ENCODE assay signal across 27 mouse cellular contexts in the genomic region with DNA sequence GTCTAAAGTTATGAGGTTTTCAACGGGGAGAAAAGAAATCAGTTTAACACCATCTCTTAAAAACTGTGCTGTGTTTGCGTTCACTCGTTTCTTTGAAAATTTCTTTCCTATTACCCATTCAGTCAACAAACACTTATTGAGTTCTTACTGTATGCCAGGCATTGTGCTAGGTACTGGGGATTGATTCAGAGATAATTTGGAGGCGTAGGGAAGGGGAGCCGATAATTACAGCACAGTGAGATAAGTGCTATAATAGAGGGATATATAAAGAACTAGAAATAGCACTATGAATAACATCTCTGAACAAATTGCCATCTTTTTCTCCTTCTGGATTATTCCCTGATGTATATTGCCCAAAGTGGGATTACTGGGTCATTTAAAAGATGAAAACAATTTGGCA. TPM values are rescaled to one million over a fixed set of nuclear protein-coding genes. Genes with fewer than 3 reads are reported as not detected.
A peak's percentile ranks its signal among the peaks of the same experiment; 100 is the strongest.
DNase-seq lines count a peak whose midpoint lies in the region; ATAC-seq and TF ChIP-seq lines count a peak whose summit lies in the region.
"Had no signal": no experiment of that assay in that cellular context is flagged by ENCODE, and none has a peak within 500 bp of the region (broad histone marks: within the 10 kb centered on the region; RNA-seq: fewer than 3 reads in every experiment).

No protein-coding gene starts in this region.

- no peak for ATAC-seq in forebrain, embryonic 14.5 days
- ATAC-seq in forebrain, embryonic 12.5 days (ENCODE audit: low FRiP score) = no peak
- no peak for ATAC-seq in heart, embryonic 11.5 days (replicated peaks; ENCODE audit: insufficient number of reproducible peaks, low FRiP score, low TSS enrichment)
- ATAC-seq in forebrain, postnatal 0 days = peak; percentile 58; the same call in 1 of the 2 replicates
- no peak for ATAC-seq in erythroid progenitor cell, adult 5-6 weeks (replicated peaks; ENCODE audit: low FRiP score, poor library complexity, severe bottlenecking)
- ATAC-seq: intestine, postnatal 0 days; Patski had no signal

- no peak overlapping the region for H3K4me2 ChIP-seq in forebrain, embryonic 14.5 days (ENCODE audit: low read length)
- H3K4me2 ChIP-seq in forebrain, embryonic 12.5 days = no peak overlapping the region
- no peak overlapping the region for H3K4me2 ChIP-seq in heart, embryonic 11.5 days
- H3K4me2 ChIP-seq in forebrain, postnatal 0 days (ENCODE audit: low read depth) = no peak overlapping the region
- H3K4me2 ChIP-seq: embryonic facial prominence, embryonic 13.5 days; hindbrain, embryonic 12.5 days; hindbrain, embryonic 15.5 days had no signal

- 0 out of 2 replicates have a peak, but pooled peaks cover 4% of the 10 kb centered on the region for H3K4me1 ChIP-seq in forebrain, embryonic 14.5 days (ENCODE audit: control insufficient read depth, insufficient read depth, low read length)
- H3K4me1 ChIP-seq in forebrain, embryonic 12.5 days = peaks cover 18% of the 10 kb centered on the region
- H3K4me1 ChIP-seq in heart, embryonic 11.5 days (ENCODE audit: control insufficient read depth, insufficient read depth, low read length) = peaks cover 64% of the 10 kb centered on the region
- 0 out of 2 replicates have a peak, but pooled peaks cover 9% of the 10 kb centered on the region for H3K4me1 ChIP-seq in forebrain, postnatal 0 days (ENCODE audit: insufficient read depth)

- no peaks in the 10 kb centered on the region for H3K9me3 ChIP-seq in forebrain, embryonic 14.5 days (replicated peaks; ENCODE audit: control insufficient read depth, low read length)
- H3K9me3 ChIP-seq in forebrain, embryonic 12.5 days = no peaks in the 10 kb centered on the region
- H3K9me3 ChIP-seq in heart, embryonic 11.5 days (replicated peaks; ENCODE audit: control insufficient read depth, low read length) = no peaks in the 10 kb centered on the region
- no peaks in the 10 kb centered on the region for H3K9me3 ChIP-seq in forebrain, postnatal 0 days (ENCODE audit: low read length)
- H3K9me3 ChIP-seq: embryonic facial prominence, embryonic 10.5 days; embryonic facial prominence, embryonic 13.5 days; heart, embryonic 10.5 days; hindbrain, embryonic 12.5 days; hindbrain, embryonic 15.5 days had no signal

- no peaks in the 10 kb centered on the region for H3K36me3 ChIP-seq in forebrain, embryonic 14.5 days (ENCODE audit: control insufficient read depth, insufficient read depth, low read length)
- no peaks in the 10 kb centered on the region for H3K36me3 ChIP-seq in forebrain, embryonic 12.5 days (replicated peaks)
- no peaks in the 10 kb centered on the region for H3K36me3 ChIP-seq in heart, embryonic 11.5 days (ENCODE audit: control insufficient read depth, insufficient read depth, low read length)
- H3K36me3 ChIP-seq in forebrain, postnatal 0 days (ENCODE audit: insufficient read depth) = no peaks in the 10 kb centered on the region
- H3K36me3 ChIP-seq: G1E; hindbrain, embryonic 12.5 days; hindbrain, embryonic 15.5 days had no signal

- H3K27ac ChIP-seq in forebrain, embryonic 14.5 days (ENCODE audit: low read depth, low read length) = no peak overlapping the region
- H3K27ac ChIP-seq in forebrain, embryonic 12.5 days = no peak overlapping the region
- H3K27ac ChIP-seq in heart, embryonic 11.5 days (ENCODE audit: low read depth, low read length) = no peak overlapping the region
- H3K27ac ChIP-seq in forebrain, postnatal 0 days (ENCODE audit: low read depth, low read length) = no peak overlapping the region
- H3K27ac ChIP-seq: embryonic facial prominence, embryonic 10.5 days; embryonic facial prominence, embryonic 13.5 days; hindbrain, embryonic 12.5 days; hindbrain, embryonic 15.5 days had no signal

- 44% methylated on average over 5 of the region's 5 CpGs for WGBS in forebrain, embryonic 14.5 days
- 64% methylated on average over 5 of the region's 5 CpGs for WGBS in forebrain, embryonic 12.5 days
- WGBS in heart, embryonic 11.5 days (ENCODE audit: insufficient replicate concordance) = 66% methylated on average over 5 of the region's 5 CpGs
- WGBS in forebrain, postnatal 0 days = 42% methylated on average over 5 of the region's 5 CpGs

- H3K4me3 ChIP-seq in forebrain, embryonic 14.5 days (ENCODE audit: low read depth, low read length) = no peak overlapping the region
- no peak overlapping the region for H3K4me3 ChIP-seq in forebrain, embryonic 12.5 days (replicated peaks)
- no peak overlapping the region for H3K4me3 ChIP-seq in heart, embryonic 11.5 days (ENCODE audit: low read depth, low read length)
- no peak overlapping the region for H3K4me3 ChIP-seq in forebrain, postnatal 0 days (ENCODE audit: low read depth, low read length)
- H3K4me3 ChIP-seq: embryonic facial prominence, embryonic 10.5 days; embryonic facial prominence, embryonic 13.5 days; heart, adult 2 months; heart, embryonic 10.5 days; hindbrain, embryonic 12.5 days; hindbrain, embryonic 15.5 days had no signal

- DNase-seq in forebrain, embryonic 14.5 days (ENCODE audit: low spot score) = peak; percentile 45
- peak; percentile 33 for DNase-seq in heart, adult 11 months
- no peak for DNase-seq in forebrain, postnatal 0 days
- DNase-seq in adrenal gland, postnatal 4 days (ENCODE audit: low spot score in 2 of 2) = no peak
- DNase-seq: adrenal gland, postnatal 10 days; adrenal gland, postnatal 36 days; B cell, adult 2 months; cerebellum, adult 11-12 months; cerebellum, adult 8-10 months; cerebellum, postnatal 10 days; cerebellum, postnatal 36 days; embryo, embryonic 11 days; gastrocnemius, postnatal 25 days; heart, adult 2 months; kidney, adult 2 months had no signal

- H3K27me3 ChIP-seq in forebrain, embryonic 14.5 days (replicated peaks; ENCODE audit: control insufficient read depth, insufficient read depth, low read length) = no peaks in the 10 kb centered on the region
- no peaks in the 10 kb centered on the region for H3K27me3 ChIP-seq in forebrain, embryonic 12.5 days
- no peaks in the 10 kb centered on the region for H3K27me3 ChIP-seq in heart, embryonic 11.5 days (ENCODE audit: control insufficient read depth, insufficient read depth, low read length)
- H3K27me3 ChIP-seq in forebrain, postnatal 0 days (ENCODE audit: insufficient read depth, low read length) = no peaks in the 10 kb centered on the region
- H3K27me3 ChIP-seq: CH12.LX; embryonic facial prominence, embryonic 13.5 days; hindbrain, embryonic 12.5 days; hindbrain, embryonic 15.5 days; Patski had no signal

- TF ChIP-seq CTCF in forebrain, postnatal 0 days (IDR thresholded peaks at IDR 0.05; ENCODE audit: low read depth) = no peak

- no peak overlapping the region for H3K9ac ChIP-seq in forebrain, embryonic 14.5 days (ENCODE audit: low read length)
- no peak overlapping the region for H3K9ac ChIP-seq in forebrain, embryonic 12.5 days
- H3K9ac ChIP-seq in heart, embryonic 11.5 days (ENCODE audit: low read depth, low read length) = no peak overlapping the region
- no peak overlapping the region for H3K9ac ChIP-seq in forebrain, postnatal 0 days
- H3K9ac ChIP-seq: embryonic facial prominence, embryonic 13.5 days; hindbrain, embryonic 12.5 days; hindbrain, embryonic 15.5 days had no signal

RNA-seq across cellular contexts. Expression of a gene that starts 57.8 kb away (rescaled TPM):
- polyA plus RNA-seq in forebrain, embryonic 14.5 days (2014; fragmentation: Nextera tagmentation; extraction: Ambion mirVana) = 4.8 and 6.7 TPM in 2 replicates
- polyA plus RNA-seq in forebrain, embryonic 12.5 days (2016; fragmentation: Nextera tagmentation; extraction: Ambion mirVana) = 16.1 and 18.1 TPM in 2 replicates
- 52.5 and 59.2 TPM in 2 replicates for polyA plus RNA-seq in heart, embryonic 11.5 days (2014; fragmentation: Nextera tagmentation; extraction: Ambion mirVana)
- 6.0 and 9.4 TPM in 2 replicates for total RNA-seq in forebrain, postnatal 0 days (2014; rRNA removed)
- polyA plus RNA-seq in forebrain, postnatal 0 days (2015; fragmentation: Nextera tagmentation; extraction: Ambion mirVana) = 2.6 and 6.2 TPM in 2 replicates
- total RNA-seq in adrenal gland, postnatal 4 days (2021) = 10 to 100 TPM; 70.2 to 80.0 TPM
- total RNA-seq in erythroid progenitor cell, adult 5-6 weeks (2015; ENCODE audit: low replicate concordance) = 2.1 and 2.9 TPM in 2 replicates
- total RNA-seq in erythroid progenitor cell, adult 5-6 weeks (2017; ENCODE audit: low replicate concordance) = 0.76 and 0.77 TPM in 2 replicates
- polyA plus RNA-seq: G1E had no signal

Comparison
In these comparisons a context has a peak if more than half of its experiments do, and no peak if none do; other contexts are left out.
1. DNase-seq: peak in forebrain, embryonic 14.5 days (single experiment) and heart, adult 11 months (single experiment); none in forebrain, postnatal 0 days (single experiment) and adrenal gland, postnatal 4 days (0 of 2).